Mouse (Mus musculus) CH12.LX (cell line): ENCODE results near the gene Asxl1. TPM values are rescaled to one million over a fixed set of nuclear protein-coding genes. Genes with fewer than 3 reads are reported as not detected.

Experiments
- DNase-seq: peaks from one replicate; pipeline ENCODE4 v3.0.0-alpha.2; 2013; ENCODE audit errors: extremely low read depth
- H3K27ac ChIP-seq: 2 replicates; pipeline ENCODE4 v1.5.1; 2012; ENCODE audit warnings: low read depth, mild to moderate bottlenecking, control low read depth, moderate library complexity; ENCODE audit not compliant: insufficient read depth
- H3K27me3 ChIP-seq: replicated peaks from 2 replicates; pipeline ENCODE3; 2012; ENCODE audit warnings: inconsistent platforms
- H3K36me3 ChIP-seq, 2 experiments: replicated peaks in 1 of 2; 2 replicates each; pipeline versions ENCODE3 to v1.6.1; 2012; ENCODE audit warnings: inconsistent platforms in 1 of 2, low read length in 1 of 2, mild to moderate bottlenecking in 1 of 2, mixed read lengths in 1 of 2, moderate library complexity in 1 of 2; ENCODE audit not compliant: control insufficient read depth in 1 of 2, insufficient read depth in 1 of 2
- H3K4me1 ChIP-seq, 2 experiments: 2 replicates each; pipeline ENCODE4 v1.6.1; 2012; ENCODE audit warnings: inconsistent platforms in 1 of 2, moderate library complexity in 1 of 2; ENCODE audit not compliant: insufficient read depth in 2 of 2, control insufficient read depth in 1 of 2
- H3K4me2 ChIP-seq: 2 replicates; pipeline ENCODE4 v1.6.1; 2012; ENCODE audit warnings: low read depth, mild to moderate bottlenecking, control low read depth; ENCODE audit not compliant: poor library complexity, insufficient read depth, severe bottlenecking
- H3K4me3 ChIP-seq, 3 experiments: fragments of 150-350 bp in 1 of 3; sonication (generic) in 1 of 3; replicated peaks in 1 of 3; 2 replicates each; pipeline versions ENCODE3 to v1.5.1; 2011 to 2012; ENCODE audit warnings: low read depth in 2 of 3, low read length in 2 of 3, mild to moderate bottlenecking in 2 of 3, moderate library complexity in 2 of 3, control low read depth in 1 of 3, improper control_type of control experiment in 1 of 3, inconsistent platforms in 1 of 3, mixed read lengths in 1 of 3; ENCODE audit not compliant: poor library complexity in 1 of 3
- H3K79me2 ChIP-seq: replicated peaks from 2 replicates; pipeline ENCODE4 v1.6.1; 2012; ENCODE audit warnings: mild to moderate bottlenecking, moderate library complexity; ENCODE audit not compliant: control insufficient read depth, poor library complexity, insufficient read depth, severe bottlenecking; ENCODE audit errors: extremely low read depth
- H3K9ac ChIP-seq: 2 replicates; pipeline ENCODE4 v1.6.1; 2012; ENCODE audit warnings: low read depth, mild to moderate bottlenecking, control low read depth, moderate library complexity; ENCODE audit not compliant: insufficient read depth
- H3K9me3 ChIP-seq: replicated peaks from 2 replicates; pipeline ENCODE3; 2012; ENCODE audit warnings: low read length, inconsistent platforms, mixed read lengths
- BHLHE40 ChIP-seq: IDR thresholded peaks from 2 replicates; pipeline ENCODE4 v1.6.1; 2011; ENCODE audit warnings: mild to moderate bottlenecking, low read depth, low read length, improper control_type of control experiment
- CHD2 ChIP-seq: IDR thresholded peaks from 2 replicates; pipeline ENCODE4 v1.6.1; 2011; ENCODE audit warnings: low read length, improper control_type of control experiment
- E2F4 ChIP-seq: IDR thresholded peaks from 2 replicates; pipeline ENCODE4 v1.6.1; 2011; ENCODE audit warnings: low read depth, low read length, improper control_type of control experiment; ENCODE audit not compliant: insufficient replicate concordance
- JUND ChIP-seq: conservative IDR thresholded peaks from 2 replicates; pipeline ENCODE4 v1.6.1; 2011; ENCODE audit warnings: low read depth, low read length, improper control_type of control experiment
- KAT2A ChIP-seq: IDR thresholded peaks from 2 replicates; pipeline ENCODE4 v1.6.1; 2012; ENCODE audit warnings: low read length, improper control_type of control experiment, inconsistent platforms; ENCODE audit not compliant: insufficient replicate concordance
- MXI1 ChIP-seq: IDR thresholded peaks from 2 replicates; pipeline ENCODE4 v1.6.1; 2011; ENCODE audit warnings: mild to moderate bottlenecking, low read depth, low read length, improper control_type of control experiment
- MYC ChIP-seq: IDR thresholded peaks from 2 replicates; pipeline ENCODE4 v1.6.1; 2011; ENCODE audit warnings: low read depth, mild to moderate bottlenecking, improper control_type of control experiment, low read length
- RAD21 ChIP-seq: IDR thresholded peaks from 2 replicates; pipeline ENCODE4 v1.6.1; 2011; ENCODE audit warnings: low read depth, mild to moderate bottlenecking, low read length, improper control_type of control experiment, moderate library complexity
- SMC3 ChIP-seq: IDR thresholded peaks from 2 replicates; pipeline ENCODE4 v1.6.1; 2011; ENCODE audit warnings: low read depth, low read length, improper control_type of control experiment
- TBP ChIP-seq: conservative IDR thresholded peaks from 2 replicates; pipeline ENCODE4 v1.6.1; 2011; ENCODE audit warnings: low read depth, low read length, improper control_type of control experiment
- TCF12 ChIP-seq: IDR thresholded peaks from 2 replicates; pipeline ENCODE4 v1.6.1; 2014; ENCODE audit warnings: low read depth, mild to moderate bottlenecking, inconsistent platforms, low read length, improper control_type of control experiment
- USF1 ChIP-seq: IDR thresholded peaks from 2 replicates; pipeline ENCODE4 v1.6.1; 2014; ENCODE audit warnings: low read depth, mild to moderate bottlenecking, inconsistent platforms, low read length, improper control_type of control experiment
- USF2 ChIP-seq: conservative IDR thresholded peaks from 2 replicates; pipeline ENCODE4 v1.6.1; 2011; ENCODE audit warnings: low read depth, low read length, improper control_type of control experiment
- ZC3H11A ChIP-seq: IDR thresholded peaks from 2 replicates; pipeline ENCODE4 v1.6.1; 2012; ENCODE audit warnings: low read depth, mild to moderate bottlenecking, inconsistent platforms, low read length, improper control_type of control experiment
- ZKSCAN1 ChIP-seq: IDR thresholded peaks from 2 replicates; pipeline ENCODE4 v1.6.1; 2012; ENCODE audit warnings: low read depth, inconsistent platforms, low read length, improper control_type of control experiment, borderline replicate concordance
- ZMIZ1 ChIP-seq: IDR thresholded peaks from 2 replicates; pipeline ENCODE4 v1.6.1; 2012; ENCODE audit warnings: low read depth, mild to moderate bottlenecking, inconsistent platforms, low read length, improper control_type of control experiment
- dilution Hi-C: fragments of 300-500 bp; cut with MboI; formaldehyde crosslinking; loops from 2 replicates; pipeline ENCODE4 v1.14.3; 2020; ENCODE audit warnings: low sequenced_read_pairs; ENCODE audit not compliant: extremely low pct_unique_long_range_greater_than_20kb, extremely low pct_ligation_motif_present
- in situ Hi-C: fragments of 300-500 bp; cut with MboI; formaldehyde crosslinking; loops from 3 replicates; pipeline ENCODE4 v1.14.3; 2019; ENCODE audit warnings: low sequenced_read_pairs, low pct_ligation_motif_present, low pct_unique_long_range_greater_than_20kb, mixed read lengths
- polyA plus RNA-seq: library from polyadenylated mRNA; unstranded; fragments of >175 nt; gene quantifications from 2 replicates; pipeline ENCODE4 v1.2.1, GENCODE M21; 2012; ENCODE audit warnings: low read depth; ENCODE audit not compliant: insufficient read length
- total RNA-seq, 2 experiments: library from RNA; depleted of rRNA; stranded (reverse); fragments of 300-350 nt in 1 of 2; fragments of >200 nt in 1 of 2; gene quantifications; 2 replicates each; pipeline ENCODE4 v1.2.3; 2012 to 2014

The Asxl1 gene
- total and polyA plus RNA-seq, 3 experiments, result 12.7 to 31.1 (median 18.0) TPM

- no peak overlapping the region for H3K27ac ChIP-seq
- H3K4me3 ChIP-seq, result no peak overlapping the region
- in situ Hi-C loops, result no loop called here
- H3K27me3 ChIP-seq, result no peaks in the 10 kb centered on the region
- no peak overlapping the region for H3K4me2 ChIP-seq
- TF ChIP-seq CHD2 (no peak), JUND (no peak), RAD21 (no peak), MXI1 (no peak), ZMIZ1 (no peak), ZKSCAN1 (no peak), SMC3 (no peak), ZC3H11A (no peak), TBP (no peak), TCF12 (no peak), USF2 (no peak)
- no peaks in the 10 kb centered on the region for H3K79me2 ChIP-seq
- no peak for DNase-seq
- H3K9me3 ChIP-seq, result no peaks in the 10 kb centered on the region
- H3K36me3 ChIP-seq, result peaks cover 53 to 82% of the 10 kb centered on the region in 2 experiments
- H3K4me1 ChIP-seq, result 0 out of 4 replicates have a peak, but pooled peaks cover 0 to 4% of the 10 kb centered on the region in 2 experiments
- H3K9ac ChIP-seq, result no peak overlapping the region
- dilution Hi-C loops, result no loop called here
Observed at GRCm38 (mm10) chr2:153325706-153326376, 19.8 kb upstream of the Asxl1 start.

GRCm38 (mm10) chr2:153332271-153332670 lies 13.4 kb upstream of the Asxl1 start:
- Histone ChIP-seq H3K4me1 (peaks cover 2 to 13% of the 10 kb centered on the region in 2 experiments; a peak in 3 of 4 replicates), H3K79me2 (no peaks in the 10 kb centered on the region), H3K4me3 (no peak overlapping the region), H3K27me3 (no peaks in the 10 kb centered on the region), H3K9ac (no peak overlapping the region), H3K36me3 (peaks cover 22 to 56% of the 10 kb centered on the region in 2 experiments), H3K9me3 (no peaks in the 10 kb centered on the region), H3K4me2 (no peak overlapping the region), H3K27ac (no peak overlapping the region)
- TF ChIP-seq KAT2A (no peak), USF2 (no peak), MYC (no peak), BHLHE40 (no peak), TCF12 (no peak), TBP (no peak), E2F4 (no peak), RAD21 (no peak), ZKSCAN1 (no peak), USF1 (no peak)
- in situ Hi-C loops, result no loop called here
- no peak for DNase-seq
- dilution Hi-C loops, result no loop called here
